Mouse (Mus musculus) left cerebral cortex, adult 8-10 months (tissue): ENCODE results near the gene Tectb. TPM values are rescaled to one million over a fixed set of nuclear protein-coding genes. Genes with fewer than 3 reads are reported as not detected.

ENCODE experiments used
- microRNA-seq, 2 experiments: library from miRNA; unstranded; fragments of <30 nt; microRNA quantifications; one replicate each; pipeline ENCODE4 v1.2.0; 2022
- total RNA-seq, 4 experiments: library from RNA; stranded (reverse); gene quantifications; 2 replicates each; pipeline ENCODE4 v1.2.4; 2022

Tectb gene
- total RNA-seq, 4 experiments from 2014 or later = 0.21 TPM; not detected in 2

Small RNA genes lying within 50 kb of the gene (microRNA-seq; reads per million reads assigned to microRNA genes)
- 2.0 to 2.7 reads per million in 2 experiments for gene Mir6715

Other genes starting within 250 kb of the Tectb start
- 10 to 100 TPM; 42.7 to 58.3 (median 51.8) TPM for gene Gpam, start 53.5 kb upstream of the Tectb start, total RNA-seq
- gene Gucy2g, start 60.5 kb downstream of the Tectb start, total RNA-seq = 1 to 10 TPM; 2.4 to 4.3 (median 3.3) TPM
- 10 to 100 TPM; 47.3 to 65.0 (median 57.2) TPM for gene Acsl5, start 71.2 kb downstream of the Tectb start, total RNA-seq
- 10 to 100 TPM; 23.4 to 26.2 (median 24.8) TPM for gene Zdhhc6, start 135.3 kb downstream of the Tectb start, total RNA-seq
- 10 to 100 TPM; 62.8 to 67.7 (median 64.3) TPM for gene Vti1a, start 135.6 kb downstream of the Tectb start, total RNA-seq